Mouse (Mus musculus) heart, embryonic 14.5 days (tissue): Measurements from ENCODE around the gene Fam155a. TPM values are rescaled to one million over a fixed set of nuclear protein-coding genes. Genes with fewer than 3 reads are reported as not detected.

Source experiments
- ATAC-seq: fragments of 200-750 bp; cut with Nextera tagmentation; 2 replicates; pipeline ENCODE4 v1.8.0; 2017; ENCODE audit warnings: low read depth, moderate TSS enrichment; ENCODE audit not compliant: insufficient number of reproducible peaks, insufficient read depth, low FRiP score
- H3K27ac ChIP-seq, 2 experiments: fragments of 200-500 bp in 1 of 2; fragments of 300-500 bp in 1 of 2; sonication (generic) in 1 of 2; replicated peaks in 1 of 2; 2 replicates each; pipeline ENCODE4 v1.5.1; 2012 to 2014; ENCODE audit warnings: low read depth in 2 of 2, low read length in 2 of 2, control low read depth in 1 of 2, mild to moderate bottlenecking in 1 of 2, mixed read lengths in 1 of 2; ENCODE audit not compliant: control insufficient read depth in 1 of 2, insufficient read depth in 1 of 2
- H3K27me3 ChIP-seq: fragments of 300-500 bp; sonication (generic); 2 replicates; pipeline ENCODE4 v1.6.1; 2014; ENCODE audit warnings: mild to moderate bottlenecking, low read length, control low read depth; ENCODE audit not compliant: control insufficient read depth, insufficient read depth
- H3K36me3 ChIP-seq: fragments of 300-500 bp; sonication (generic); 2 replicates; pipeline ENCODE4 v1.6.1; 2014; ENCODE audit warnings: mild to moderate bottlenecking, control low read depth, low read length, mixed read lengths; ENCODE audit not compliant: control insufficient read depth, insufficient read depth
- H3K4me1 ChIP-seq, 2 experiments: fragments of 200-500 bp in 1 of 2; fragments of 300-500 bp in 1 of 2; sonication (generic) in 1 of 2; 2 replicates each; pipeline ENCODE4 v1.6.1; 2012 to 2014; ENCODE audit warnings: low read length in 2 of 2, control low read depth in 1 of 2, mixed read lengths in 1 of 2; ENCODE audit not compliant: control insufficient read depth in 2 of 2, insufficient read depth in 2 of 2
- H3K4me2 ChIP-seq: fragments of 300-500 bp; sonication (generic); 2 replicates; pipeline ENCODE4 v1.6.1; 2014; ENCODE audit warnings: mild to moderate bottlenecking, low read length
- H3K4me3 ChIP-seq, 2 experiments: fragments of 200-500 bp in 1 of 2; fragments of 300-500 bp in 1 of 2; sonication (generic) in 1 of 2; 2 replicates each; pipeline ENCODE4 v1.5.1; 2012 to 2014; ENCODE audit warnings: low read length in 2 of 2, mild to moderate bottlenecking in 2 of 2, control low read depth in 1 of 2, low read depth in 1 of 2, moderate library complexity in 1 of 2; ENCODE audit not compliant: control insufficient read depth in 1 of 2, insufficient read depth in 1 of 2
- H3K9ac ChIP-seq: fragments of 300-500 bp; sonication (generic); 2 replicates; pipeline ENCODE4 v1.6.1; 2014; ENCODE audit warnings: mild to moderate bottlenecking, low read length
- H3K9me3 ChIP-seq: fragments of 300-500 bp; sonication (generic); 2 replicates; pipeline ENCODE4 v1.6.1; 2016; ENCODE audit warnings: low read length, control low read depth; ENCODE audit not compliant: control insufficient read depth
- WGBS: fragments of 180-500 bp; shearing (Covaris S2); extraction: QIAGEN DNeasy Blood & Tissue Kit; methylation state at CpG from one replicate; pipeline ENCODE4 v1.1.7; 2014; 5-methylcytosine and 5-hydroxymethylcytosine counted together
- polyA plus RNA-seq: library from polyadenylated mRNA; unstranded; fragments of >200 nt; fragmentation: Nextera tagmentation; extraction: Ambion mirVana; gene quantifications from 2 replicates; pipeline ENCODE4 v1.2.1, GENCODE M21; 2014

Gene Fam155a
- polyA plus RNA-seq, 1 experiment from 2014 or later, result 0.16 TPM

GRCm38 (mm10) chr8:9546919-9547557 lies 223.9 kb downstream of the Fam155a start:
- no peaks in the 10 kb centered on the region for H3K36me3 ChIP-seq
- H3K27me3 ChIP-seq, result no peaks in the 10 kb centered on the region
- WGBS, result 69% methylated on average over 6 of the region's 6 CpGs
- H3K9ac ChIP-seq, result no peak overlapping the region
- H3K4me3 ChIP-seq, result no peak overlapping the region
- no peak overlapping the region for H3K27ac ChIP-seq
- H3K4me1 ChIP-seq, result no peaks in the 10 kb centered on the region
- no peak for ATAC-seq
- H3K4me2 ChIP-seq, result no peak overlapping the region
- no peaks in the 10 kb centered on the region for H3K9me3 ChIP-seq

GRCm38 (mm10) chr8:9546429-9546828 lies 224.5 kb downstream of the Fam155a start:
- H3K4me3 ChIP-seq, result no peak overlapping the region
- no peak for ATAC-seq
- no peak overlapping the region for H3K4me2 ChIP-seq
- no peaks in the 10 kb centered on the region for H3K4me1 ChIP-seq
- WGBS, result 59% methylated on average over 6 of the region's 6 CpGs
- H3K27ac ChIP-seq, result no peak overlapping the region
- no peak overlapping the region for H3K9ac ChIP-seq
- H3K27me3 ChIP-seq, result no peaks in the 10 kb centered on the region
- no peaks in the 10 kb centered on the region for H3K36me3 ChIP-seq
- no peaks in the 10 kb centered on the region for H3K9me3 ChIP-seq

GRCm38 (mm10) chr8:9545665-9546064 lies 225.3 kb downstream of the Fam155a start:
- Histone ChIP-seq H3K4me1 (no peaks in the 10 kb centered on the region), H3K27me3 (no peaks in the 10 kb centered on the region), H3K36me3 (no peaks in the 10 kb centered on the region), H3K4me3 (no peak overlapping the region), H3K27ac (no peak overlapping the region), H3K9ac (no peak overlapping the region), H3K4me2 (no peak overlapping the region), H3K9me3 (no peaks in the 10 kb centered on the region)
- WGBS, result 54% methylated on average over 2 of the region's 2 CpGs
- ATAC-seq, result no peak

GRCm38 (mm10) chr8:9535730-9536372 lies 235.1 kb downstream of the Fam155a start:
- Histone ChIP-seq H3K9me3 (peaks cover 2% of the 10 kb centered on the region; the same call in 1 of the 2 replicates), H3K27ac (no peak overlapping the region), H3K4me3 (no peak overlapping the region), H3K36me3 (no peaks in the 10 kb centered on the region), H3K4me2 (no peak overlapping the region), H3K4me1 (no peaks in the 10 kb centered on the region), H3K9ac (no peak overlapping the region), H3K27me3 (no peaks in the 10 kb centered on the region)
- WGBS, result 82% methylated on average over 5 of the region's 5 CpGs
- ATAC-seq, result no peak

GRCm38 (mm10) chr8:9526515-9526914 lies 244.4 kb downstream of the Fam155a start:
- Histone ChIP-seq H3K36me3 (no peaks in the 10 kb centered on the region), H3K4me1 (no peaks in the 10 kb centered on the region), H3K4me2 (no peak overlapping the region), H3K9me3 (peaks cover 2% of the 10 kb centered on the region; the same call in 1 of the 2 replicates), H3K4me3 (no peak overlapping the region), H3K27ac (no peak overlapping the region), H3K9ac (no peak overlapping the region), H3K27me3 (no peaks in the 10 kb centered on the region)
- WGBS, result 73% methylated on average over 3 of the region's 3 CpGs
- ATAC-seq, result no peak

- no peak overlapping the region for H3K9ac ChIP-seq
- H3K9me3 ChIP-seq, result no peaks in the 10 kb centered on the region
- no peak overlapping the region for H3K4me2 ChIP-seq
- no peak for ATAC-seq
- 73% methylated on average over 2 of the region's 2 CpGs for WGBS
- H3K27me3 ChIP-seq, result no peaks in the 10 kb centered on the region
- H3K27ac ChIP-seq, result no peak overlapping the region
- no peak overlapping the region for H3K4me3 ChIP-seq
- no peaks in the 10 kb centered on the region for H3K4me1 ChIP-seq
- no peaks in the 10 kb centered on the region for H3K36me3 ChIP-seq
These were observed 249.4 kb downstream of the Fam155a start for GRCm38 (mm10) chr8:9521577-9521976.

GRCm38 (mm10) chr8:9500751-9501150 lies 270.2 kb downstream of the Fam155a start:
- Histone ChIP-seq H3K4me1 (no peaks in the 10 kb centered on the region), H3K9me3 (no peaks in the 10 kb centered on the region), H3K27me3 (no peaks in the 10 kb centered on the region), H3K9ac (no peak overlapping the region), H3K4me3 (no peak overlapping the region), H3K4me2 (no peak overlapping the region), H3K36me3 (no peaks in the 10 kb centered on the region), H3K27ac (no peak overlapping the region)
- WGBS, result 61% methylated on average over 6 of the region's 6 CpGs
- no peak for ATAC-seq

GRCm38 (mm10) chr8:9494225-9494598 lies 276.7 kb downstream of the Fam155a start:
- H3K27me3 ChIP-seq, result no peaks in the 10 kb centered on the region
- no peak overlapping the region for H3K27ac ChIP-seq
- no peak overlapping the region for H3K4me3 ChIP-seq
- H3K9ac ChIP-seq, result no peak overlapping the region
- no peaks in the 10 kb centered on the region for H3K36me3 ChIP-seq
- H3K4me1 ChIP-seq, result no peaks in the 10 kb centered on the region
- no peak for ATAC-seq
- no peak overlapping the region for H3K4me2 ChIP-seq
- no peaks in the 10 kb centered on the region for H3K9me3 ChIP-seq
- 64% methylated on average over 1 of the region's 1 CpGs for WGBS
